Mouse (Mus musculus): ENCODE data around the gene Usp2.

Gene Usp2

GRCm38 (mm10) chr9:44133287-44133686 is 66.5 kb downstream of the Usp2 start:
- H3K4me1 ChIP-seq (replicated peaks; ENCODE audit: low read depth, low read length): peaks cover 80% of the 10 kb centered on the region
- peaks cover 56% of the 10 kb centered on the region for H3K27me3 ChIP-seq (ENCODE audit: insufficient read depth, low read length)
- no peak for TF ChIP-seq CTCF (conservative IDR thresholded peaks at IDR 0.05; ENCODE audit: low read length)
- TF ChIP-seq POU5F1 (IDR thresholded peaks at IDR 0.05; ENCODE audit: borderline replicate concordance, low read length): no peak
- no peak for TF ChIP-seq NANOG (IDR thresholded peaks at IDR 0.05; ENCODE audit: borderline replicate concordance, low read length)
- H3K9me3 ChIP-seq (ENCODE audit: low read length): no peaks in the 10 kb centered on the region
- H3K36me3 ChIP-seq (ENCODE audit: insufficient read depth, low read length): peaks cover 21% of the 10 kb centered on the region
- no peak overlapping the region; the same call in none of the 2 replicates for H3K4me3 ChIP-seq (replicated peaks; ENCODE audit: low read length)

DNA sequence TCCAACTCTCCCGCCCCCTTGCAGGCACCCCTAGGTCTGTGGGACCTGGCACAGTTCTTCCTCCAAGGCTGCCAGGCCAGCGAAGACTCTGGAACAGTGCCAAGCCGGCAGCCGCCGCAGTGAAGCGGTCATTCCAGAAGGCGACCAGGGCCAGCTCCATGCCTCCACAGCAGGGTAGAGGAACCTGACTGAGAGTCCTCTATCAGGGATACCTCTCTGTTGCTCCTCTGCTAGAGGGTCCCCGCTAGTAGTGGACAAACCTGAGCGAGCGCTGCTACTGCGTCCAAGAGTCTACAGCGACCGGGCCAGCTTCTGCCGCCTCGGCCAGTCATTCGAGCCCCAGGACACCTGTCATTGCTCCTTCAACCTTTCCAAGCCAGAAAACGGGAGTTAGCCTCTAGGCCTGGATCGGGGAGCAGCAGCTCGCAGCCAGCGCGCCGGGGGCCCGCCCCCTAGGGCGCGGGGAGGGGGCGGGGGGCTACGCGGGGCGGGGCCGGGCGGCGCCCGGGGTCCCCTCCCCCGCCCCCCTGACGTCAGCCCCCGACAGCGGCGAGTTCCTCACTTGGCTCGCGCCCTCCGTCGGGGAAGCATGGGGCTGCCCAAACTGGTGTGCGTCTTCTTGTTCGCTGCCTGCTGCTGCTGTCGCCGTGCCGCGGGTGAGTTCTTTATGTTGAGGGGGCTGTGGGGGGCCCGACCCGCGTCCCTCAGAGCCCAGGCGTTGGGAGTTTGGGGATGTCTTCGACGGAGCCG is 67.5 kb downstream of the Usp2 start, which contains the start of gene Mcam:
TSS of gene Mcam (plus strand) at position 369 of the 750 bp plus-strand sequence.
- no peak for TF ChIP-seq CTCF (conservative IDR thresholded peaks at IDR 0.05; ENCODE audit: low read length)
- TF ChIP-seq POU5F1 (IDR thresholded peaks at IDR 0.05; ENCODE audit: borderline replicate concordance, low read length): no peak
- TF ChIP-seq NANOG (IDR thresholded peaks at IDR 0.05; ENCODE audit: borderline replicate concordance, low read length): no peak
- Histone ChIP-seq H3K36me3 (ENCODE audit: insufficient read depth, low read length) (peaks cover 31% of the 10 kb centered on the region), H3K9me3 (ENCODE audit: low read length) (no peaks in the 10 kb centered on the region), H3K4me1 (replicated peaks; ENCODE audit: low read depth, low read length) (peaks cover 80% of the 10 kb centered on the region), H3K4me3 (replicated peaks; ENCODE audit: low read length) (peak within 1 kb of the TSS; percentile 86), H3K27me3 (ENCODE audit: insufficient read depth, low read length) (peaks cover 56% of the 10 kb centered on the region)

GRCm38 (mm10) chr9:44134851-44135730 is 68.3 kb downstream of the Usp2 start:
- H3K4me1 ChIP-seq (replicated peaks; ENCODE audit: low read depth, low read length): peaks cover 80% of the 10 kb centered on the region
- TF ChIP-seq NANOG (IDR thresholded peaks at IDR 0.05; ENCODE audit: borderline replicate concordance, low read length) (no peak), POU5F1 (IDR thresholded peaks at IDR 0.05; ENCODE audit: borderline replicate concordance, low read length) (no peak), CTCF (conservative IDR thresholded peaks at IDR 0.05; ENCODE audit: low read length) (no peak)
- H3K4me3 ChIP-seq (replicated peaks; ENCODE audit: low read length): peak overlapping the region; percentile 86
- peaks cover 39% of the 10 kb centered on the region for H3K36me3 ChIP-seq (ENCODE audit: insufficient read depth, low read length)
- H3K27me3 ChIP-seq (ENCODE audit: insufficient read depth, low read length): peaks cover 56% of the 10 kb centered on the region
- no peaks in the 10 kb centered on the region for H3K9me3 ChIP-seq (ENCODE audit: low read length)

DNA sequence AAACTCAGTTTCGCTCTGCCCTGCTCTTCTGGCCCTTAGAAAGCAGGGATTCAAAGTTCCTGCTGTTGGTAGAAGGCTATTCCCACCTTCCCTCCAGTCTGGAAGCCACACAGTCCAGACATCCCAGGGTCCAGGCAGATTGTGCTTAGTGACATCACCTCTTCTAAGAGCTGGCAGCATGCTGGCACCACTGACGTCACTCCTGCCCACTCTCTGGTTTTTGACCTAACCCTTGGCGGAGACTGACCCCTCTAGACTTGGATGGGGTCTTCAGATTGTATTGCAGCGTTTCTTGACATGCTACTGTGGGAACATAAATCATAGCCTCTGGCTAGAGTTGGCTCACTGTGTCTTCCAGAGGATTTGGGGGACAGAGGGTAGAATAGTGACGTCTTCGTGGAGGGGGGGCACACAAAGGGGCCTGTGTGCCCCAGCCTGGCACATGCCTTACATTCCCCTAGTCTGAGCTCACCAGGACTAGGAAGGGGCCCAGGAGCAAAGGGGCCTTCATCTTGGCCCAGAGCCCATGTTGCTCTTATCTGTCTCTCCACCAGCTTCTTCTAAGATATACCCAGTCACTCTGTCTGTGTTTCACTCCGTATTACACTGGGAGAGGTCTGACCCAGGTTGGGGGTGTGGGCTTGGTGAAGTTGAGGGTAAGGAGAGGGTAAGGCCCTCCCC is 69.0 kb downstream of the Usp2 start:
- no peak for TF ChIP-seq NANOG (IDR thresholded peaks at IDR 0.05; ENCODE audit: borderline replicate concordance, low read length)

GRCm38 (mm10) chr9:44137846-44138245 is 71.0 kb downstream of the Usp2 start:
- no peak for TF ChIP-seq CTCF (conservative IDR thresholded peaks at IDR 0.05; ENCODE audit: low read length)
- TF ChIP-seq NANOG (IDR thresholded peaks at IDR 0.05; ENCODE audit: borderline replicate concordance, low read length): no peak
- TF ChIP-seq POU5F1 (IDR thresholded peaks at IDR 0.05; ENCODE audit: borderline replicate concordance, low read length): no peak
- Histone ChIP-seq H3K4me3 (replicated peaks; ENCODE audit: low read length) (no peak overlapping the region), H3K9me3 (ENCODE audit: low read length) (no peaks in the 10 kb centered on the region), H3K4me1 (replicated peaks; ENCODE audit: low read depth, low read length) (peaks cover 84% of the 10 kb centered on the region), H3K36me3 (ENCODE audit: insufficient read depth, low read length) (peaks cover 64% of the 10 kb centered on the region), H3K27me3 (ENCODE audit: insufficient read depth, low read length) (peaks cover 39% of the 10 kb centered on the region)

More for the DNA sequence above, 69.0 kb downstream of the Usp2 start:
- Histone ChIP-seq H3K27me3 (ENCODE audit: insufficient read depth, low read length) (peaks cover 56% of the 10 kb centered on the region), H3K36me3 (ENCODE audit: insufficient read depth, low read length) (peaks cover 47% of the 10 kb centered on the region), H3K4me3 (replicated peaks; ENCODE audit: low read length) (peak overlapping the region; percentile 86), H3K4me1 (replicated peaks; ENCODE audit: low read depth, low read length) (peaks cover 80% of the 10 kb centered on the region), H3K9me3 (ENCODE audit: low read length) (no peaks in the 10 kb centered on the region)

DNA sequence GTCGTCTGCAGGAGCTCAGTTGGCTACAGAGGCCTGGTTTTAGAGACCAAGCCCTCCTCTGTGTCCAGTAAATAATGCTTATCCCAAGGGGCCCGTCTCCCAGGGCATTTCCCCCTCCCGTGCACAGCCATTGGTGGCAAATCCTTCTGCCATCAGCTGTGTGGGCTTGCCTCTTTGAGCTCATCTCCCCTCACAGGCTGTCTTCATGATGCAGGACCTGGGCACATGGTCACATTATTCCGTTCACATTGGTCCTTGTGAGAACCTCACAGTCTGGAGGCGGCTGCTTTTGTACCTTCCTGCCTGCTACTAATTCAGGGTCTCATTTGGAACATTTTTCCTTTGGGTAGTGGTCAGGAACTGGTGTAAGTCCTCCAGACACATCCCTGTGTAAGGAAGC is 75.1 kb downstream of the Usp2 start:
- Histone ChIP-seq H3K9me3 (ENCODE audit: low read length) (no peaks in the 10 kb centered on the region), H3K4me3 (replicated peaks; ENCODE audit: low read length) (0 out of 2 replicates have a peak overlapping the region, but pooled peaks have one; percentile 10), H3K4me1 (replicated peaks; ENCODE audit: low read depth, low read length) (peaks cover 72% of the 10 kb centered on the region), H3K27me3 (ENCODE audit: insufficient read depth, low read length) (no peaks in the 10 kb centered on the region), H3K36me3 (ENCODE audit: insufficient read depth, low read length) (peaks cover 81% of the 10 kb centered on the region)
- TF ChIP-seq NANOG (IDR thresholded peaks at IDR 0.05; ENCODE audit: borderline replicate concordance, low read length) (no peak), POU5F1 (IDR thresholded peaks at IDR 0.05; ENCODE audit: borderline replicate concordance, low read length) (no peak), CTCF (conservative IDR thresholded peaks at IDR 0.05; ENCODE audit: low read length) (no peak)

DNA sequence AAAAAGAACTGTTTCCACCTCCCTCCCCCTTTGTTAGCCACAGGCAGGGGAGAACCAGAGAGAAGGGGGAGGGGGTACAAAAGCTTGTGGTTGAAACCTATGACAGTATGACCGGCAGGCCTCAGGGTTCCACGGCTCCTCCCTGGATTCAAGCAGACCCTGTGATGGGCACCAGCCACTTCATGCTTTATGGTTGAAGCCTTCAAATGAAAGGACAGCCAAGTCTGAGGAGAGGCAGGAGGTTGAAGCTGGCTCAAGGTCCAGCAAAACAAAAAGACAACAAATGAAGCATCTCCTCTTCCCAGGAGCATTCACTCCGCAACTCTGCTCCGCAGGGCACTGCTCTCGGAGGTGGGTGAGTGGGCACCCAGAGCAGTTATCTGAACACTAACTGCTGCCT is 76.6 kb downstream of the Usp2 start:
- TF ChIP-seq CTCF (conservative IDR thresholded peaks at IDR 0.05; ENCODE audit: low read length): no peak
- no peak for TF ChIP-seq NANOG (IDR thresholded peaks at IDR 0.05; ENCODE audit: borderline replicate concordance, low read length)
- no peak for TF ChIP-seq POU5F1 (IDR thresholded peaks at IDR 0.05; ENCODE audit: borderline replicate concordance, low read length)
- H3K4me3 ChIP-seq (replicated peaks; ENCODE audit: low read length): peak overlapping the region; percentile 10; the same call in 1 of the 2 replicates
- H3K27me3 ChIP-seq (ENCODE audit: insufficient read depth, low read length): no peaks in the 10 kb centered on the region
- peaks cover 78% of the 10 kb centered on the region for H3K36me3 ChIP-seq (ENCODE audit: insufficient read depth, low read length)
- peaks cover 67% of the 10 kb centered on the region for H3K4me1 ChIP-seq (replicated peaks; ENCODE audit: low read depth, low read length)
- H3K9me3 ChIP-seq (ENCODE audit: low read length): no peaks in the 10 kb centered on the region
